Mouse (Mus musculus) spleen, postnatal 4 days (tissue): ENCODE results near the gene Erap1.
"Not testable (repeated sequence)": the region's sequence is repeated elsewhere in the genome, so short reads cannot be mapped to it uniquely, and the experiment has no call there.

Source experiments
- DNase-seq, 2 experiments: peaks; one replicate each; pipeline ENCODE4 v3.0.0; 2022; ENCODE audit warnings: low spot score in 2 of 2

Gene Erap1

GRCm38 (mm10) chr13:74638793-74639711 lies at the start of gene Erap1:
Gene Erap1, plus strand, starts transcription at chr13:74639568.
- DNase-seq: peak in 1 of 2 experiments; percentile 18

DNA sequence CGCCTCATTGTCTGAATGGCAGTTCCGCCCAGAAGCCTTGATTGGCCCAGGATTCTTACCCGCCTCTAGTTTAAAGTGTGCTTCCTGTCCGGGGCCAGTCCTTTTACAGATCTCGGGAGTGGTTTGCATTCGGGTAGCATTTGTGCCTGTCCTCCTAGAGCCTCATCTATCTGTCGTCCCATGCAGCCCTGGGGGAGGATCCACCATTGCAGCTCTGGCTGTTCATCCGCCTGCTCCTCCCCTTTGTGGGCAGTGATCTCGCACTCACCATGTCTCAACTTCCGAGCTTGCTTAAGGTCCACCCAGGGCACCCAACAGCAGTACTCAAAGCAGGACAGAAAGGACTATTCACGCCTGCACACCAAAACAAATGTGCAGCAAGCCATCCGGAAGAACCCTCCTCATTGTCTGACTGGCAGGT lies 48.0 kb upstream of the Erap1 start:
- peak; percentile 14 to 61 for DNase-seq

DNA sequence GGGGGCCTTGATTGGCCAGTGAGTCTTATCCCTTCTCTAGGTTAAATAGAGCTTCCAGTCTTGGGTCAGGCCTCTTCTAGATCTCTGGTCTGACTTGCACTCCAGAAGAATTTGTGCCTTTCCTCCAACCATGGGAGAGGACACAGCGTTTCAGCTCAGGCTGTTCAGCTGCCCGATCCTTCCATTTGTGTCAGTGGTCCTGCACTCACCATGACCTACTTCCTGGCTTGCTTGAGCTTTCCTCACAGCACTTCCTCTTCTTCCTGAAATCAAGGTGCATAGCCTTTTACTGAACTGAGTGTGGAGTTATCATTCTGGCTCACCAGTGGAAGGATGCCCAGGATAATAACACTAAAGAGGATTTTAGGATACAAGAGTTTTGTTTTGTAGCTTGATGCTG lies 47.5 kb upstream of the Erap1 start:
- DNase-seq: not testable (repeated sequence)

DNA sequence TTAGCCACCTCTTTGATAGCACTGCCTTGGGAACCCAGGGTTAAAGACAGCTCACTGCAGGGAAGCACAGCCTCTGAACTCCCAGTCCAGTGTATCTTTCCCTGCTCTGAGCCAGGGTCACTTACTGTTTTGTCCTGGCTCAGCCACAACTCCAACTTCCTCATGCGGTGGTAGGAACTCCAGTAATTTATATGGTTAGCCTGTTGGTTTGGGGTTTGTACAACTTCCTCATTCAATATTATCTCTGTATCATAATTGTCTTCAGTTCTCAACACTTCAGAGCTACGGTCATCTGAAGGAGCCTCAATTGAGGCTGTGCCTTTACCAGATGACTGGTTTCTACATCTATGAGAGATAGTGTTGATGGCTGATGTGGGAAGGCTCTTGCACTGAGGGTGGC lies 42.3 kb upstream of the Erap1 start:
- not testable (repeated sequence) for DNase-seq

GRCm38 (mm10) chr13:74601776-74602175 lies 37.6 kb upstream of the Erap1 start:
- not testable (repeated sequence) for DNase-seq

- DNase-seq: peak; percentile 73 to 79
These were observed 22.0 kb upstream of the Erap1 start for GRCm38 (mm10) chr13:74617163-74618019.

- no peak for DNase-seq
These were observed 7.0 kb upstream of the Erap1 start for GRCm38 (mm10) chr13:74632327-74632726.

- DNase-seq: no peak
These were observed 6.5 kb upstream of the Erap1 start for GRCm38 (mm10) chr13:74632857-74633256.

- DNase-seq: peak; percentile 75 to 89
These were observed 549 bp downstream of the Erap1 start for GRCm38 (mm10) chr13:74639712-74640522.

GRCm38 (mm10) chr13:74640523-74640920 lies 1.2 kb downstream of the Erap1 start:
- DNase-seq: not testable (repeated sequence)

- DNase-seq: no peak
These were observed 56.3 kb downstream of the Erap1 start for GRCm38 (mm10) chr13:74695497-74696193.

GRCm38 (mm10) chr13:74696225-74696624 lies 56.9 kb downstream of the Erap1 start:
- DNase-seq: no peak

DNA sequence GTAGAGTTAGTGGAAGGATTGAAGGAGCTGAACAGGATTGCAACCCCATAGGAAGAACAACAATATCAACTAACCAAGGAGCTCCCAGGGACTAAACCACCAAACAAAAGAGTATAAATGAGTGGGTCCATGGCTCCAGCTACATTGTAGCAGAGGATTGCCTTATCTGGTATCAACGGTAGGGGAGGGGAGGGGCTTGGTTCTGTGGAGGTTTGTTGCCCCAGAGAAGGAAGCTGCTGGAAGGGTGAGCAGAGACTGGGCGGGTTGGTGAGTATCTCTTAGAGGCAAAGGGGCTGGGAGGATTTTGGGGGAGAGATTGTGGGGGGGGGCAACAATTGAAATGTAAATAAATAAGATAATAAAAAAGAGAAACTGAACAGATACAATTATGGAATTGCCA lies 79.6 kb downstream of the Erap1 start:
- DNase-seq: no peak

- no peak for DNase-seq
These were observed 94.4 kb downstream of the Erap1 start for GRCm38 (mm10) chr13:74733726-74734125.

DNA sequence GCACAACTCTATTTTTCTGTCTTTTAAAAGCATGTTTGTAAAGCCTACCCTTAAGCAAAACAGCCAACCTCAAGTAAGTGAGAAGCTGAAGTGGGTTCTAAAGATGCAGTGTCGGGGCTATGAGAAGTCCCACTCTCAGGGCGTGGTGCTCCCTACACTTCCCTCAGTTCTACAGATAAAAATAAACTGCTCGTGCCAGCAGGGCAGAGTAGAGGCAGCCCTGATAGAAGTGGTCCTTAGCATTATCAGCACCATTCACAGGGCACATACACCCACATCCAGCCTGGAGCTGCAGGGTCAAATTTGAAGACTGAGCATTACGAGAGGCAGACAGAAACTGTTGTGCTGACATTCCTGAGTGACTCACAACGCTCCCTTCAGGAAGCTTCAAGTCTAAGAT lies 96.5 kb downstream of the Erap1 start:
- peak in 1 of 2 experiments; percentile 45 for DNase-seq

DNA sequence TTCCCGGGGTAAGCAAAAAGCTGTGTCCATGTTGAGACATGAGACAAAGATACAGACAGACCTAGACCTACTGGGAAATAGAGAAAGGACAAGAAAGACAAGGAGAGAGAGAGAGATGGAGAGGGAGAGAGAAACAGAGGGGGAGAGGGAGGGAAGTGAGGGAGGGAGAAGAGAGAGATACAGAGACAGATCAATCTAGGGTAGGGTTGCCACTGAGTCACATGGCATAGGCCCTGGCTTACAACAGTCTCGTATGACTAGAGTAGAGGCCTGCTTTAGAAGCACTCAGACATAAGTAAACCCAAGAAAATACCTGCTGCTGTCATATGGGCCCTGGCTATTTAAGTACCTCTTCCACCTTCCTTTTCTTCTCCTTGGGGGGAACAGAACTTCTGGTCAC lies 97.0 kb downstream of the Erap1 start:
- DNase-seq: no peak
